Mouse (Mus musculus) hindbrain, embryonic 14.5 days (tissue): ENCODE data around the gene Slc43a3. TPM values are rescaled to one million over a fixed set of nuclear protein-coding genes. Genes with fewer than 3 reads are reported as not detected.
A peak's percentile ranks its signal among the peaks of the same experiment; 100 is the strongest.

Experiments
- ATAC-seq: fragments of 200-750 bp; cut with Nextera tagmentation; 2 replicates; pipeline ENCODE4 v1.8.0; 2017; ENCODE audit warnings: moderate number of reproducible peaks, mild to moderate bottlenecking, moderate TSS enrichment, moderate library complexity; ENCODE audit not compliant: low FRiP score
- DNase-seq: peaks from one replicate; pipeline ENCODE4 v3.0.0-alpha.2; 2015; ENCODE audit warnings: low spot score
- H3K27ac ChIP-seq: fragments of 300-500 bp; sonication (generic); 2 replicates; pipeline ENCODE4 v1.5.1; 2014; ENCODE audit warnings: mild to moderate bottlenecking, moderate library complexity
- H3K27me3 ChIP-seq: fragments of 300-500 bp; sonication (generic); 2 replicates; pipeline ENCODE4 v1.6.1; 2014; ENCODE audit warnings: mild to moderate bottlenecking, low read length, mixed read lengths; ENCODE audit not compliant: control insufficient read depth, insufficient read depth
- H3K36me3 ChIP-seq: fragments of 300-500 bp; sonication (generic); replicated peaks from 2 replicates; pipeline ENCODE4 v1.6.1; 2014; ENCODE audit not compliant: control insufficient read depth, insufficient read depth
- H3K4me1 ChIP-seq: fragments of 300-500 bp; sonication (generic); replicated peaks from 2 replicates; pipeline ENCODE4 v1.6.1; 2014; ENCODE audit warnings: antibody characterized with exemption, low read length, mixed read lengths; ENCODE audit not compliant: control insufficient read depth, insufficient read depth
- H3K4me2 ChIP-seq: fragments of 300-500 bp; sonication (generic); replicated peaks from 2 replicates; pipeline ENCODE4 v1.6.1; 2014; ENCODE audit warnings: mild to moderate bottlenecking, moderate library complexity
- H3K4me3 ChIP-seq: fragments of 300-500 bp; sonication (generic); replicated peaks from 2 replicates; pipeline ENCODE4 v1.5.1; 2014; ENCODE audit warnings: mild to moderate bottlenecking, low read length
- H3K9ac ChIP-seq: fragments of 300-500 bp; sonication (generic); 2 replicates; pipeline ENCODE4 v1.6.1; 2014
- H3K9me3 ChIP-seq: fragments of 300-500 bp; sonication (generic); 2 replicates; pipeline ENCODE4 v1.6.1; 2016; ENCODE audit warnings: low read length; ENCODE audit not compliant: control insufficient read depth
- WGBS: fragments of 180-500 bp; shearing (Covaris S2); extraction: QIAGEN DNeasy Blood & Tissue Kit; methylation state at CpG from one replicate; pipeline ENCODE4 v1.1.7; 2014; 5-methylcytosine and 5-hydroxymethylcytosine counted together
- polyA plus RNA-seq: library from polyadenylated mRNA; unstranded; fragments of >200 nt; fragmentation: Nextera tagmentation; extraction: Ambion mirVana; gene quantifications from 2 replicates; pipeline ENCODE4 v1.2.1, GENCODE M21; 2014

The Slc43a3 gene
- polyA plus RNA-seq, result 4.8 and 4.9 TPM in 2 replicates

GRCm38 (mm10) chr2:84936474-84937429 is at the start of gene Slc43a3:
Slc43a3 (plus strand) TSS chr2:84936579.
- DNase-seq (no peak), ATAC-seq (peak; percentile 79)
- Histone ChIP-seq H3K36me3 (no peaks in the 10 kb centered on the region), H3K27me3 (peaks cover 8% of the 10 kb centered on the region; the same call in 1 of the 2 replicates), H3K4me3 (peak within 1 kb of the TSS; percentile 25), H3K4me2 (peak within 1 kb of the TSS; percentile 50), H3K4me1 (no peaks in the 10 kb centered on the region), H3K27ac (no peak within 1 kb of the TSS), H3K9ac (no peak within 1 kb of the TSS), H3K9me3 (no peaks in the 10 kb centered on the region)
- 23% methylated on average over 37 of the region's 38 CpGs for WGBS

- 0% methylated on average over 32 of the region's 39 CpGs for WGBS
Measured at GRCm38 (mm10) chr2:84886821-84887281, 49.5 kb upstream of the Slc43a3 start.

DNA sequence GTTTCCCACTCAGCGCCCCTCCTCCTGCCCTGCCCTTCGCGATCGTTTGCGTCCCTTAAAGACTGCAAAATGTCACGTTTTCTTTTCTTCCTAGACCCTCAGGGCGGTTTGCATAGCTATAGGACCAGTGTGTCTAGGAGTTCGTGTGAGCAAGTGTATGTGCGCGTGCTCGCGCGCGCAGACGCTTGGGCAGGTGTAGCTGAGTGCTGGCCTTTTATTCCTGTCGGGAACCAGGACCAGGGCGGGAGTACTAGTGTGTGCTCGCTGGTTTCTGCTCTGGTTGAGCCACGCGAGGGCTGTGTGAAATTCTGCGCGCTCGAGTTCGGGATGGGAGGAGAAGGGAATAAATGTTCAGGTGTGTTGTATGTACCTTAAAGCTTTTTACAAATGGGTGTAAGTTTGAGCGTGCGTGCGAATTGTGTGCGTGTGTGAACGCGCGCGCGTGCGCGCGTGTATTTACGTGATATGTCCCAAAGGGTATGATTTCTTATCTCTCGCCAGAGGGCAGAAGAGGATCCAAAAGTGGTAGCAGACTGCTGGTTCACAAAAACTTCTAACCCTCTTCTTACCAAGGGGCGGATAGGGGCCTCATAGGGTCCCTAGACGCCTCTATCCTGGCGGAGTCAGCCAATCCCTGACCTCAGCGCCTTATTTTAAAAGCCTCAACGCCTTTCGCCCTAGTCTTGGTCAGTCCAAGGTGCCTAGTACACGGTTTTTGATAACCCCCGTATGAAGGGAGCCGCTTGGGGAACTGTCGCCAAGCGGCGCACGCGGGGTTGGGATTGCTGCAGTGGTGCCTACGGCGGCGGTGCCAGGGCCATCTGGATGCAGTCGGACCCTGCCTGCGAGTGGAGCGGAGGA is 48.7 kb upstream of the Slc43a3 start:
- Histone ChIP-seq H3K4me1 (peaks cover 20% of the 10 kb centered on the region), H3K27ac (no peak overlapping the region), H3K36me3 (no peaks in the 10 kb centered on the region), H3K9me3 (no peaks in the 10 kb centered on the region), H3K4me2 (peak overlapping the region; percentile 98), H3K4me3 (peak overlapping the region; percentile 77), H3K27me3 (peaks cover 72% of the 10 kb centered on the region), H3K9ac (peak overlapping the region; percentile 57)
- ATAC-seq (peak; percentile 33), DNase-seq (peak; percentile 75)
- WGBS, result under 1% methylated on average over 58 of the region's 58 CpGs

More at GRCm38 (mm10) chr2:84886821-84887281, 49.5 kb upstream of the Slc43a3 start:
- H3K36me3 ChIP-seq, result no peaks in the 10 kb centered on the region
- no peaks in the 10 kb centered on the region for H3K9me3 ChIP-seq
- ATAC-seq, result peak; percentile 56
- peak overlapping the region; percentile 24; the same call in 1 of the 2 replicates for H3K27ac ChIP-seq
- H3K9ac ChIP-seq, result peak overlapping the region; percentile 57
- peak overlapping the region; percentile 98 for H3K4me2 ChIP-seq
- H3K27me3 ChIP-seq, result peaks cover 77% of the 10 kb centered on the region
- peak; percentile 68 for DNase-seq
- peaks cover 20% of the 10 kb centered on the region for H3K4me1 ChIP-seq
- peak overlapping the region; percentile 77 for H3K4me3 ChIP-seq

DNA sequence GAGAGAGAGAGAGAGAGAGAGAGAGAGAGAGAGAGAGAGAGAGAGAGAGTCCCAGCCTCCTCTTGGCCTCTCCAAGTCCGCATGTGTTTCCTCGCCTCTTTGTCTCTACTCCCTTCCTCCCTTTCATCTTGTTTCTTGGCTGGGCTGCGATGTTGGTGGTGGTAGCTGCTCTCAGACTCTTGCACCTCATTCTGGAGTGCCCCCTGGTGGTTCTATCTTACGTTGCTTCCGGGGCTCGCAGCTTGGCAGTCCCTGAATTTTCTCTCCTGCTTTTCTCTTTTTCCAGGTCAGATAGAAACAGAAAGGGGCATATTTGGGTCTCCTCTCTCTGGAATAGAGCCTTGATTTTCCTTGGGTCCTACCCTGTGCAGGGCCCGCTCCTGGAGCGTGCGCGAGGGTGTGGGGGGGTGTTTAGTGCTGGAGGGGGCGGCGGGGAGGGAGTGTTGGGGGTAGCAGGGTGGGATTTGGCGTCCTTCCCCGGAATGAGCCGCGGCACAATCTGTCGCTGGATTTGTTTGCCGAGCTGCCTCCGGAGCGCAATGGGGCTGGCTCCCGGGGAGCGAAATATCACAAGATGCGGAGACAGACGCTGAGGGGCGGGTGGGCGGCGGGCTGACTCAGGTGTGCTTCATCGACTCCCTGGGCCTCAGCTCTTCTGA is 47.6 kb upstream of the Slc43a3 start:
- Histone ChIP-seq H3K4me3 (peak overlapping the region; percentile 22), H3K9me3 (no peaks in the 10 kb centered on the region), H3K27ac (no peak overlapping the region), H3K4me2 (peak overlapping the region; percentile 52), H3K4me1 (peaks cover 15% of the 10 kb centered on the region), H3K36me3 (no peaks in the 10 kb centered on the region), H3K27me3 (peaks cover 61% of the 10 kb centered on the region), H3K9ac (0 out of 2 replicates have a peak overlapping the region, but pooled peaks have one; percentile 20)
- ATAC-seq (no peak), DNase-seq (peak; percentile 64)
- WGBS, result 2% methylated on average over 28 of the region's 28 CpGs

- Histone ChIP-seq H3K27ac (no peak overlapping the region), H3K36me3 (no peaks in the 10 kb centered on the region), H3K4me3 (peak overlapping the region; percentile 22), H3K9ac (0 out of 2 replicates have a peak overlapping the region, but pooled peaks have one; percentile 20), H3K9me3 (no peaks in the 10 kb centered on the region), H3K27me3 (peaks cover 54% of the 10 kb centered on the region), H3K4me1 (peaks cover 14% of the 10 kb centered on the region), H3K4me2 (peak overlapping the region; percentile 52)
- WGBS, result 21% methylated on average over 14 of the region's 14 CpGs
- no peak for DNase-seq
- ATAC-seq, result no peak
Measured at GRCm38 (mm10) chr2:84889316-84890044, 46.9 kb upstream of the Slc43a3 start.

GRCm38 (mm10) chr2:84890045-84890340 is 46.4 kb upstream of the Slc43a3 start:
- Histone ChIP-seq H3K4me2 (no peak overlapping the region), H3K27ac (no peak overlapping the region), H3K27me3 (peaks cover 49% of the 10 kb centered on the region), H3K9me3 (no peaks in the 10 kb centered on the region), H3K9ac (no peak overlapping the region), H3K4me1 (peaks cover 14% of the 10 kb centered on the region), H3K36me3 (no peaks in the 10 kb centered on the region), H3K4me3 (no peak overlapping the region)
- ATAC-seq (no peak), DNase-seq (peak; percentile 84)
- 2% methylated on average over 5 of the region's 5 CpGs for WGBS

- Histone ChIP-seq H3K9ac (no peak overlapping the region), H3K27ac (no peak overlapping the region), H3K36me3 (no peaks in the 10 kb centered on the region), H3K4me1 (peaks cover 9% of the 10 kb centered on the region; the same call in 1 of the 2 replicates), H3K4me3 (no peak overlapping the region), H3K4me2 (no peak overlapping the region), H3K27me3 (peaks cover 17% of the 10 kb centered on the region), H3K9me3 (no peaks in the 10 kb centered on the region)
- WGBS, result 56% methylated on average over 6 of the region's 6 CpGs
- ATAC-seq (no peak), DNase-seq (peak; percentile 17)
Measured at GRCm38 (mm10) chr2:84893359-84893758, 43.0 kb upstream of the Slc43a3 start.

GRCm38 (mm10) chr2:84895495-84896198 is 40.7 kb upstream of the Slc43a3 start:
- no peak for ATAC-seq
- no peaks in the 10 kb centered on the region for H3K36me3 ChIP-seq
- DNase-seq, result peak; percentile 10
- H3K4me3 ChIP-seq, result no peak overlapping the region
- H3K4me1 ChIP-seq, result no peaks in the 10 kb centered on the region
- peaks cover 3% of the 10 kb centered on the region; the same call in 1 of the 2 replicates for H3K27me3 ChIP-seq
- H3K9ac ChIP-seq, result no peak overlapping the region
- H3K27ac ChIP-seq, result no peak overlapping the region
- H3K4me2 ChIP-seq, result no peak overlapping the region
- 65% methylated on average over 4 of the region's 4 CpGs for WGBS
- H3K9me3 ChIP-seq, result no peaks in the 10 kb centered on the region
